Mouse (Mus musculus) C2C12 (cell line): ENCODE measurements around the gene Zfp423.

Source experiments
- CEBPB ChIP-seq: IDR thresholded peaks from one replicate; pipeline ENCODE4 v1.6.1; 2011; ENCODE audit warnings: low read depth, mild to moderate bottlenecking, control low read depth, moderate library complexity
- CTCF ChIP-seq: IDR thresholded peaks from one replicate; pipeline ENCODE4 v1.5.1; 2011; ENCODE audit not compliant: control insufficient read depth, insufficient read depth, insufficient read length
- FOSL1 ChIP-seq: IDR thresholded peaks from one replicate; pipeline ENCODE4 v1.8.0; 2011; ENCODE audit warnings: mild to moderate bottlenecking, low read length; ENCODE audit not compliant: poor library complexity, insufficient read depth, severe bottlenecking
- MAX ChIP-seq: IDR thresholded peaks from one replicate; pipeline ENCODE4 v1.6.1; 2011; ENCODE audit warnings: mild to moderate bottlenecking, control low read depth
- MYOD1 ChIP-seq: IDR thresholded peaks from one replicate; pipeline ENCODE4 v1.6.1; 2011; ENCODE audit warnings: low read depth; ENCODE audit not compliant: control insufficient read depth, insufficient read length
- MYOG ChIP-seq: IDR thresholded peaks from one replicate; pipeline ENCODE4 v1.6.1; 2011; ENCODE audit not compliant: control insufficient read depth, insufficient read length; ENCODE audit errors: extremely low read depth
- USF1 ChIP-seq: IDR thresholded peaks from one replicate; pipeline ENCODE4 v1.6.1; 2011; ENCODE audit warnings: low read depth, mild to moderate bottlenecking, control low read depth, moderate library complexity

- no peak for TF ChIP-seq CTCF
- no peak for TF ChIP-seq CEBPB
- TF ChIP-seq MAX, result no peak
- no peak for TF ChIP-seq USF1
- TF ChIP-seq FOSL1, result no peak
- TF ChIP-seq MYOD1, result no peak
- TF ChIP-seq MYOG, result no peak
Measured at GRCm38 (mm10) chr8:87812069-87812449, 147.3 kb downstream of the Zfp423 start.
